Mouse (Mus musculus) lung, embryonic 16.5 days (tissue): Measurements from ENCODE around the gene Hpd. TPM values are rescaled to one million over a fixed set of nuclear protein-coding genes. Genes with fewer than 3 reads are reported as not detected.
A peak's percentile ranks its signal among the peaks of the same experiment; 100 is the strongest.

Experiments used
- ATAC-seq: fragments of 200-750 bp; cut with Nextera tagmentation; 2 replicates; pipeline ENCODE4 v1.8.0; 2017; ENCODE audit warnings: low read depth, mild to moderate bottlenecking, moderate library complexity
- H3K27ac ChIP-seq: fragments of 300-500 bp; sonication (generic); 2 replicates; pipeline ENCODE4 v1.5.1; 2014; ENCODE audit warnings: mild to moderate bottlenecking, control low read depth, low read length
- H3K27me3 ChIP-seq: fragments of 300-500 bp; sonication (generic); 2 replicates; pipeline ENCODE4 v1.6.1; 2014; ENCODE audit warnings: low read depth, low read length, mixed read lengths; ENCODE audit not compliant: control insufficient read depth, insufficient read depth
- H3K36me3 ChIP-seq: fragments of 300-500 bp; sonication (generic); 2 replicates; pipeline ENCODE4 v1.6.1; 2014; ENCODE audit warnings: low read length; ENCODE audit not compliant: control insufficient read depth, insufficient read depth
- H3K4me1 ChIP-seq: fragments of 300-500 bp; sonication (generic); replicated peaks from 2 replicates; pipeline ENCODE4 v1.6.1; 2014; ENCODE audit warnings: low read length, mixed read lengths; ENCODE audit not compliant: control insufficient read depth, insufficient read depth
- H3K4me2 ChIP-seq: fragments of 300-500 bp; sonication (generic); 2 replicates; pipeline ENCODE4 v1.6.1; 2014; ENCODE audit warnings: low read depth, low read length, control low read depth
- H3K4me3 ChIP-seq: fragments of 300-500 bp; sonication (generic); 2 replicates; pipeline ENCODE4 v1.5.1; 2014; ENCODE audit warnings: mild to moderate bottlenecking, low read length, control low read depth
- H3K9ac ChIP-seq: fragments of 300-500 bp; sonication (generic); 2 replicates; pipeline ENCODE4 v1.6.1; 2014; ENCODE audit warnings: low read length, control low read depth
- H3K9me3 ChIP-seq: fragments of 300-500 bp; sonication (generic); 2 replicates; pipeline ENCODE4 v1.6.1; 2016; ENCODE audit warnings: low read length; ENCODE audit not compliant: control insufficient read depth
- WGBS: fragments of 180-500 bp; shearing (Covaris S2); extraction: QIAGEN DNeasy Blood & Tissue Kit; methylation state at CpG from one replicate; pipeline ENCODE4 v1.1.7; 2014; 5-methylcytosine and 5-hydroxymethylcytosine counted together
- polyA plus RNA-seq: library from polyadenylated mRNA; unstranded; fragments of >200 nt; fragmentation: Nextera tagmentation; extraction: Ambion mirVana; gene quantifications from 2 replicates; pipeline ENCODE4 v1.2.1, GENCODE M21; 2015

The Hpd gene
- polyA plus RNA-seq, 1 experiment from 2014 or later = 0.18 TPM

DNA sequence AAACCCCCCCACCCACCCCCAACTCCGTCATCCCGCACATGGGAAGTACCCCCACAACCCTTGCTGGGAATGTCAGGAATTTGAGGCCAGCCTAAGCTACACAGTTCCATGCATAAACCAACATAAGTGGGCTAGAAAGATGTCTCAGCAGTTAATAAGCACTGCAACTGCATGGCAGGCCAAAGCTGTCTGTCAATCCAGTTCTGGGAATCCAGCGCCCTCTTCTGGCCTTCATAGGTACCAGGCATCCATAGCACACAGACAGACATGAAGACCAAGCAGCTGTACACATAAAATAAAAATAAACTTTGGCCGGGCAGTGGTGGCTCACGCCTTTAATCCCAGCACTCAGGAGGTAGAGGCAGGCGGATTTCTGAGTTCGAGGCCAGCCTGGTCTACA is 27.1 kb downstream of the Hpd start:
- Histone ChIP-seq H3K4me1 (peaks cover 11% of the 10 kb centered on the region), H3K4me3 (no peak overlapping the region), H3K27ac (no peak overlapping the region), H3K36me3 (peaks cover 69% of the 10 kb centered on the region), H3K9me3 (no peaks in the 10 kb centered on the region), H3K27me3 (no peaks in the 10 kb centered on the region), H3K9ac (no peak overlapping the region), H3K4me2 (no peak overlapping the region)
- ATAC-seq = peak; percentile 39
- 31% methylated on average over 7 of the region's 7 CpGs for WGBS

DNA sequence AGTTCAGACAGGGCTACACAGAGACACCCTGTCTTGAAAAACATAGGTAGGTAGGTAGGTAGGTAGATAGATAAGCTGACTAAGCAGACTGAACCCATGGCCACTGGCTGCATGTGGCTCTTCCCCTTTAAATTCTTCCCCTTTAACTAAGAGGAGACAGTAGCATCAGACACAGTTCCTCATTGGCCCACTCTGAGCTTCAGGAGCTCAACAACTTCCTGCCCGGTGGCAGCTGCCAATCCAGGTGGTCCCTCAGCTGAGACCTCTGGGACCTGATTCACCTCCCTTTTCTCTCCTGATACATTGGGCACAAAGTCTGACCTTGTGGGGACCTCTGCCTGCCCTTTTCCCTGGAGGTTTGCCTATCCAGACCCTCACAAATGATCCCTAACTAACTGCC is 29.6 kb downstream of the Hpd start:
- Histone ChIP-seq H3K4me3 (no peak overlapping the region), H3K9me3 (no peaks in the 10 kb centered on the region), H3K4me2 (no peak overlapping the region), H3K4me1 (peaks cover 32% of the 10 kb centered on the region), H3K27ac (no peak overlapping the region), H3K9ac (no peak overlapping the region), H3K27me3 (no peaks in the 10 kb centered on the region), H3K36me3 (peaks cover 51% of the 10 kb centered on the region)
- no peak for ATAC-seq
- WGBS = 65% methylated on average over 1 of the region's 1 CpGs

DNA sequence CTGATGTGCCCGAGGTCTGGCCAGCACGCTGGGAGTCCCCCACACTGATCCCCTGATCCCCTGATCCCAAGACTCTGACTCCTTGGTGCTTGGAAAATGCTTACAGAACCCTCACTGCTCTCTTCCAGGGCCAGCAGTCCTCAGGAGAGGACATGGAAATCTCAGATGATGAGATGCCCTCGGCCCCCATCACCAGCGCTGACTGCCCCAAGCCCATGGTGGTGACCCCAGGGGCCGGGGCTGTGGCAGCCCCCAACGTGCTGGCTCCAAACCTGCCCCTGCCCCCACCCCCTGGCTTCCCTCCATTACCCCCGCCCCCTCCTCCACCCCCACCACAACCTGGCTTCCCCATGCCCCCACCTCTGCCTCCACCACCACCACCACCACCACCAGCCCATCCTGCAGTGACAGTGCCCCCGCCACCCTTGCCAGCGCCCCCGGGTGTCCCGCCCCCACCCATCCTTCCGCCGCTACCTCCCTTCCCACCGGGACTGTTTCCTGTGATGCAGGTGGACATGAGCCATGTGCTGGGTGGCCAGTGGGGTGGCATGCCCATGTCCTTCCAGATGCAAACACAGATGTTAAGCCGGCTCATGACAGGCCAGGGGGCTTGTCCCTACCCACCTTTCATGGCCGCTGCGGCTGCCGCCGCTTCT is 30.7 kb downstream of the Hpd start:
- Histone ChIP-seq H3K36me3 (peaks cover 44% of the 10 kb centered on the region), H3K9ac (no peak overlapping the region; the same call in 1 of the 2 replicates), H3K4me3 (no peak overlapping the region), H3K27ac (no peak overlapping the region), H3K4me2 (no peak overlapping the region), H3K27me3 (no peaks in the 10 kb centered on the region), H3K4me1 (peaks cover 32% of the 10 kb centered on the region), H3K9me3 (no peaks in the 10 kb centered on the region)
- ATAC-seq = no peak
- WGBS = 91% methylated on average over 17 of the region's 19 CpGs

DNA sequence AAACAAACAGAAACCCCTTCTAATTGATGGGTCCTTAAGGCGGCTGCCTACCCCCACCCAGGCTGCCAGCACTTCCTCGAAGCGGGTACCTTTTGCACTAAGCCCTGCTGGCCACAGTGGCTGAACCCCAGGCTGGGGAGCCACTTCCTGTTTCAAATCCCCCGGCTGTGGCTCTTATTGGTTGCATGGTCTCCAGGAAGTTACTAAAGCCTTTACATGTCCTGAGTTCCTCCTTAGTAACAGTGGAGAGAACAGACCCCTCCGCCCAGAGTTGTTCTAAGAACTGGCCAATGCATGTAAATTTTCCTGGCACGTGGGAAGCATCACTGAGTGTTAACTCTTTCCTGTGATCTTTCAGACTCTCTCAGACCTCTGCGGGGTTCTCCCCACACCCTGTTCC is 31.4 kb downstream of the Hpd start:
- H3K27me3 ChIP-seq = no peaks in the 10 kb centered on the region
- H3K9me3 ChIP-seq = no peaks in the 10 kb centered on the region
- H3K4me1 ChIP-seq = peaks cover 32% of the 10 kb centered on the region
- H3K9ac ChIP-seq = peak overlapping the region; percentile 31
- H3K27ac ChIP-seq = peak overlapping the region; percentile 54; the same call in 1 of the 2 replicates
- H3K4me2 ChIP-seq = peak overlapping the region; percentile 60
- peaks cover 47% of the 10 kb centered on the region for H3K36me3 ChIP-seq
- whole genome bisulfite sequencing = 12% methylated on average over 7 of the region's 7 CpGs
- peak; percentile 23 for ATAC-seq
- H3K4me3 ChIP-seq = peak overlapping the region; percentile 46

DNA sequence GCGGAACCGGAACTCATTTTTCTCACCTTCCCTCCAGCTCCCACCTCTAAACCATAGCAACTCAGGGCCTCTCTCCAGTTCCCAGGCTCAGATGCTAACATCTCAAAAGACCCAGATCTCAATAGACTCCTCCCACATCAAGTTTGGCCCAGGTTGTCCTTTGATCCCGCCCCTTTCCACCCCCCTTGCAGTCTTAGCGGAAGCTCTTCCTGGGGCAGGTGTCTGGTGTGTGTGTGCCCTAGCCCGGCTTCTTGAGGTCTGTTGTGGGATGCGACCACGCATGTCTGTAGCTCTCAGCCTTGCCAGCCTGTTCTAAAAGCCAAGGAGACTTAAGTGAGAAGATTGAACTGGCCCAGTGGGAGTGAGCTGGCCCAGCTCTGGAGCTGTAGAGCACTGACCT is 31.9 kb downstream of the Hpd start:
- peak overlapping the region; percentile 46 for H3K4me3 ChIP-seq
- H3K9ac ChIP-seq = peak overlapping the region; percentile 31
- H3K9me3 ChIP-seq = no peaks in the 10 kb centered on the region
- peaks cover 32% of the 10 kb centered on the region for H3K4me1 ChIP-seq
- peak overlapping the region; percentile 54; the same call in 1 of the 2 replicates for H3K27ac ChIP-seq
- no peak for ATAC-seq
- 23% methylated on average over 7 of the region's 7 CpGs for WGBS
- H3K27me3 ChIP-seq = no peaks in the 10 kb centered on the region
- H3K36me3 ChIP-seq = peaks cover 45% of the 10 kb centered on the region
- H3K4me2 ChIP-seq = peak overlapping the region; percentile 60

DNA sequence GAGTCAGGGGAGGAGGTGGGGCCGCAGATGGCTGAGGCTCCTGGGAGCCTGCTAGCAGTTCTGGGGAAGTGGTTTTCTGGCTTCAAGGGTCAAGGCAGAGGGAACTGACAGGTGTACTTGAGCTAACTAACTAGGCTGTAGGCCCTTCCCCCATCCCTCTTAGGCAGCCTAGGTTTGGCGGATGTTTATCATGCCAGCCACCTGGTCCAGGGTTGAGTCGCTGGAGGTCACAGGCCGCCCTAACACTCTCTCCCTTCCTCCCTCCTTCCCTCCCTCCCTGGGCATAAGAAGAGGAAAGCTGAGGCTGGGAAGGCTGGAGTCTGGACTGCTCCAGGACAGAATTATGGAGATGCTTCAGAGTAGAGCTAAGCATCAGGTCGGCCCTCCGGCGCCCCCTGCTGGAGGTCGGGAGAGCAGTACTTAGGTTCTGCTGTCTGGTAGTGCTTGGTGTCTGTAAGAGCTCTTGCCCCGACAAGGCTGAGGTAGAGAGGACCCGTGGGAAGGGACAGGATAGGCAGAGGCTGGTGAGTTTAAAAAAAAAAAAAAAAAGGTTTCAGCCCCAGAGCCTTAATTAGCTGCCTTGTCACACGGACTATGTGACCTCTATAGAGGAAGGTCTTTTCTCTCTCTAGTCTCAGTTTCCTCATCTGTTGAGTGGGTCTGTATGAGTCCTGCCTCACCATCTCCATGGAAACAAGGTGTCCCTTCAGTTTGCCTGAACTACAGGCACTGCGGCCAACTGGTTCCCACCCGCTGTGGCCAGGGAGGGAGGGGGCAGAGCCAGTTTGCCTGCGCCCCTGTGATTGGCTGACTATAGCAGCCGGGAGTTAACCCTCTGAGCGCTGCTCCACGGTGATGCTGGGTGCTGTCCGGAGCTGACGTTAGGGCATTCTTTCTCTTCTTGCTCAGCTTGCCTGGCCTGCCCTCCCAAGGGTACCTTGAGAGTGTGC is 32.8 kb downstream of the Hpd start:
- H3K4me2 ChIP-seq = peak overlapping the region; percentile 60
- H3K9ac ChIP-seq = peak overlapping the region; percentile 51; the same call in 1 of the 2 replicates
- H3K4me1 ChIP-seq = peaks cover 39% of the 10 kb centered on the region
- ATAC-seq = peak; percentile 88
- 3% methylated on average over 19 of the region's 19 CpGs for WGBS
- no peaks in the 10 kb centered on the region for H3K27me3 ChIP-seq
- H3K36me3 ChIP-seq = peaks cover 45% of the 10 kb centered on the region
- H3K4me3 ChIP-seq = peak overlapping the region; percentile 46
- H3K9me3 ChIP-seq = no peaks in the 10 kb centered on the region
- peak overlapping the region; percentile 52 for H3K27ac ChIP-seq

DNA sequence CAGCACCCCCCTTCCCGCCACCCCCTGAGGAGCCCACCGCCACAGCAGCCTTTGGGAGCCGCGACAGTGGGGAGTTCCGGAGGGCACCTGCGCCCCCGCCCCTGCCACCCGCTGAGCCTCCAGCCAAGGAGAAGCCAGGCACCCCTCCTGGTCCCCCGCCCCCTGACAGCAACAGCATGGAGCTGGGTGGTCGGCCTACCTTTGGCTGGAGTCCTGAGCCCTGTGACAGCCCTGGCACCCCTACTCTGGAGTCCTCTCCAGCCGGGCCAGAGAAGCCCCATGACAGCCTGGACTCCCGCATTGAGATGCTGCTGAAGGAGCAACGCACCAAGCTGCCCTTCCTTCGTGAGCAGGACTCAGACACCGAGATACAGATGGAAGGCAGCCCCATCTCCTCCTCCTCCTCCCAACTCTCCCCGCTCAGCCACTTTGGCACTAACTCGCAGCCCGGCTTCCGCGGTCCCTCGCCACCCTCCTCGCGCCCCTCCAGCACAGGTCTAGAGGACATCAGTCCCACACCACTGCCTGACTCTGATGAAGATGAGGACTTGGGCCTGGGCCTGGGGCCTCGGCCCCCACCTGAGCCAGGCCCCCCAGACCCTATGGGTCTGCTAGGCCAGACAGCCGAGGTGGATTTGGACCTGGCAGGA is 34.3 kb downstream of the Hpd start:
- Histone ChIP-seq H3K27me3 (no peaks in the 10 kb centered on the region), H3K4me3 (no peak overlapping the region), H3K27ac (no peak overlapping the region), H3K4me2 (no peak overlapping the region), H3K36me3 (peaks cover 33% of the 10 kb centered on the region), H3K4me1 (peaks cover 49% of the 10 kb centered on the region), H3K9me3 (no peaks in the 10 kb centered on the region), H3K9ac (peak overlapping the region; percentile 31; the same call in 1 of the 2 replicates)
- 79% methylated on average over 25 of the region's 25 CpGs for WGBS
- ATAC-seq = no peak

DNA sequence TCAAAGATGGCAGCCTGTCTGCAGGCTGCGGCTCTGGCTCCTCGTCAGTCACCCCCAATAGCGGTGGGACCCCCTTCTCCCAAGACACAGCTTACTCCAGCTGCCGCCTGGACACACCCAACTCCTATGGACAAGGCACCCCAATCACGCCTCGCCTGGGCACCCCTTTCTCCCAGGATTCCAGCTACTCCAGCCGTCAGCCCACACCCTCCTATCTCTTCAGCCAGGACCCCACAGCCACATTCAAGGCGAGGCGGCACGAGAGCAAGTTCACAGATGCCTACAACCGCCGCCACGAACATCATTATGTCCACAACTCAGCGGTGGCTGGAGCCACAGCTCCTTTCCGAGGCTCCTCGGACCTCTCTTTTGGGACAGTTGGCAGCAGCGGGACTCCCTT is 35.0 kb downstream of the Hpd start:
- ATAC-seq = no peak
- no peaks in the 10 kb centered on the region for H3K9me3 ChIP-seq
- H3K27me3 ChIP-seq = no peaks in the 10 kb centered on the region
- H3K9ac ChIP-seq = no peak overlapping the region
- H3K4me2 ChIP-seq = no peak overlapping the region
- H3K4me3 ChIP-seq = no peak overlapping the region
- peaks cover 49% of the 10 kb centered on the region for H3K4me1 ChIP-seq
- H3K27ac ChIP-seq = no peak overlapping the region
- peaks cover 26% of the 10 kb centered on the region for H3K36me3 ChIP-seq
- WGBS = 82% methylated on average over 17 of the region's 17 CpGs

DNA sequence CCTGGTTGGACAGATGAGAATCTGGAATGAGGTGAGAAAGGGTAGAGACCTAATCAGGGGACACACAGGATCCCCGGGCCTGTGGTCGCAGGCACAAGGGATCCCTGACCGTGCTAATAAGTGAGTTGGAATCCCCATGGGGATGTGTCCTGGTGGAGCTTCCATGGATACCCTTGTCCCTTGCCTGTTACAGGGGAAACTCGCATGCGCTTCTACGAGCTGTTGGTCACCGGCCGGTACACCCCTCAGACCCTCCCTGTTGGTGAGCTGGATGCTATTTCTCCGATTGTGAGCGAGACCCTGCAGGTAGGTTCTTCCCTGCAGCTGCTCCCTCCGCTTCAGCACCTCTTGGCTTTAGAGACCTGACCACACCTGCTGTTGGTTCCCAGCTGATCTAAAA is 36.2 kb downstream of the Hpd start:
- Histone ChIP-seq H3K27ac (no peak overlapping the region), H3K4me2 (no peak overlapping the region), H3K4me1 (peaks cover 48% of the 10 kb centered on the region), H3K27me3 (no peaks in the 10 kb centered on the region), H3K9me3 (no peaks in the 10 kb centered on the region), H3K4me3 (no peak overlapping the region), H3K36me3 (peaks cover 16% of the 10 kb centered on the region), H3K9ac (no peak overlapping the region)
- ATAC-seq = no peak
- WGBS = 91% methylated on average over 11 of the region's 11 CpGs
